Mouse (Mus musculus) hindbrain, embryonic 10.5 days (tissue): ENCODE results near the gene Mef2c. TPM values are rescaled to one million over a fixed set of nuclear protein-coding genes. Genes with fewer than 3 reads are reported as not detected.

Experiments used
- DNase-seq: peaks from one replicate; pipeline ENCODE4 v3.0.0-alpha.2; 2017; ENCODE audit warnings: low spot score
- H3K27ac ChIP-seq: fragments of 300-500 bp; sonication (generic); 2 replicates; pipeline ENCODE4 v1.5.1; 2016; ENCODE audit warnings: mild to moderate bottlenecking, moderate library complexity
- H3K27me3 ChIP-seq: fragments of 300-500 bp; sonication (generic); 2 replicates; pipeline ENCODE4 v1.6.1; 2016; ENCODE audit warnings: mild to moderate bottlenecking; ENCODE audit not compliant: poor library complexity, insufficient read depth, severe bottlenecking
- H3K36me3 ChIP-seq: fragments of 300-500 bp; sonication (generic); 2 replicates; pipeline ENCODE4 v1.6.1; 2016; ENCODE audit warnings: mild to moderate bottlenecking, moderate library complexity
- H3K4me1 ChIP-seq: fragments of 300-500 bp; sonication (generic); replicated peaks from 2 replicates; pipeline ENCODE4 v1.6.1; 2016; ENCODE audit warnings: mild to moderate bottlenecking
- H3K4me3 ChIP-seq: fragments of 300-500 bp; sonication (generic); 2 replicates; pipeline ENCODE4 v1.5.1; 2016; ENCODE audit warnings: mild to moderate bottlenecking, moderate library complexity
- H3K9me3 ChIP-seq: fragments of 300-500 bp; sonication (generic); 2 replicates; pipeline ENCODE4 v1.6.1; 2016; ENCODE audit warnings: mild to moderate bottlenecking, moderate library complexity
- WGBS: fragments of 180-500 bp; shearing (Covaris S2); methylation state at CpG from one replicate; pipeline ENCODE4 v1.1.7; 2016; 5-methylcytosine and 5-hydroxymethylcytosine counted together
- polyA plus RNA-seq: library from polyadenylated mRNA; unstranded; fragments of >200 nt; fragmentation: Nextera tagmentation; extraction: Ambion mirVana; gene quantifications from 2 replicates; pipeline ENCODE4 v1.2.1, GENCODE M21; 2016

Mef2c gene
- polyA plus RNA-seq, 1 experiment from 2014 or later: 17.3 TPM

DNA sequence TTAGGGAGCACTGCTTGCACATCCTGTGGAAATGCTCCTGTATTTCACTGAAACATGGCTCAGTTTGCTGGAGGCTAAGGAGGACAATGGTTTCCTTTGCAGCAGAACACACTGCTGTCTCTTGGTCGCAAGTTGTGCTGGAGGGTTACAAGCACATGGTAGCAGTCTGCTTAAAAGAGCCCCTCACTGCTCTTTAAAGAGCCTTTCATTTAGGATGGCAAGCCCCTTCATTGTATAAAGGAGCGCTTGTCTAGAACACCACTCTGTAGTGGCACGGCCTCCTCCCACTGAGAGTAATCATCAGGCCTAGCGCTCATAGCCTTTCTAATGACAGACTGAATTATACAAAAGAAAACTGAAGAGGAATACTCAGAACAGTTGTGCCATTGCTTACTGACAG lies 80.0 kb downstream of the Mef2c start:
- Histone ChIP-seq H3K27ac (no peak overlapping the region), H3K4me3 (no peak overlapping the region), H3K9me3 (no peaks in the 10 kb centered on the region), H3K4me1 (no peaks in the 10 kb centered on the region), H3K27me3 (no peaks in the 10 kb centered on the region), H3K36me3 (no peaks in the 10 kb centered on the region)
- WGBS: 58% methylated on average over 4 of the region's 4 CpGs
- DNase-seq: no peak

DNA sequence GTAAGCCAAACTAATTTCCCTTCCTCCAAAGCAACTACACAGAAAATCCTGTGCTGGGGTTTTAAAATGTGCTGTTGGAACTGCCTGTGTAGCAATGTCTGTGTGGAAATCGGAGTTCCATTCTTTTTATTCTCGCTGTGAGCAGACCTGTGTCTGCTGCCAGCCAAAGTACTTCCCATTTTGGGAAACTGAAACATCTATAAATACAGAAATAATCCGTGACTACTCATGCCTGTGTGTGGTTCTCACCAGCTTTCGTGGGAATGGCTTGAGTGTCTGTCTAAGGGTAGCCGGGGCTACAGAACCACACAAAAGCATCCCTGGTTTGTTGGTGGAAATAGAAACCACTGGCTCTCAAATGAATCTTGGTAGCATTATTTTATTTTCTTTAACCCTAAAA lies 81.5 kb downstream of the Mef2c start:
- Histone ChIP-seq H3K4me1 (no peaks in the 10 kb centered on the region), H3K27ac (no peak overlapping the region), H3K27me3 (no peaks in the 10 kb centered on the region), H3K9me3 (no peaks in the 10 kb centered on the region), H3K36me3 (no peaks in the 10 kb centered on the region), H3K4me3 (no peak overlapping the region)
- WGBS: 87% methylated on average over 5 of the region's 5 CpGs
- no peak for DNase-seq

DNA sequence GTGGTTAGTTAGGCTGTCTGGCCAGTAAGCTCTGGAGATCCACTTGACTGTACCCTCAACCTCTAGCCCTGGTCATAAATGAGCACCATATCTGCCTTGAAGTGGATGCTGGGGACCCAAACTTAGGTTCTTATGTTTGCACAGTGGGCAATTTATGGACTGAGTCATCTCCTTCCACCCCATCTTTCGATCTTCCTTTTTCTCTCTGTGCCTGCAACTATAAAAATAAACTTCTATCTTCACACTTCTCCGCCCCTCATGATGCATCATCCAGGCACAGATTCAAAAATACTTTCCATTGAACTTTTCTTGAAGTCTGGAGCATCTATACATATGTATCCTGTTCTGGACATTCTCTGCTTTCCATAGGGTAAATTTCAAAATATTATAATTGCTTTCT lies 84.4 kb downstream of the Mef2c start:
- H3K4me1 ChIP-seq: no peaks in the 10 kb centered on the region

DNA sequence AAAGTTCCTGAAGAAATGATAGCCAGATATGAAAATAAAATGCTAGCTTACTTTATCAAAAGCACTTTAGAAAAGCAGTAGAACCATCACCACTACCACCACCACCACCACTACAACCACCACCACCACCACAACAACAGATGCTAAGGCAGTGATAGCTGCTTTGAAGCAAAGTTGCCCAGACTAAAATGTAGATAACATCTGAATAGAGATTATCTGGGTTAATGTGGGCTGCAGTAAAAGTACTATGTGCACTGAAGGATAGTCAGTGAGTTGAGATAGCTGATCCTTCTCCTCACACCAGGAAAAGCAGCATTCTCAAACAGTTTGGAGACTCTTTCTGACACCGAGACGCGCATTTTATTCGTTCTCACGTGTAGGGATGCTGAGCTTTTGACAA lies 87.1 kb downstream of the Mef2c start:
- no peaks in the 10 kb centered on the region for H3K36me3 ChIP-seq
- no peak overlapping the region for H3K4me3 ChIP-seq
- no peak overlapping the region for H3K27ac ChIP-seq
- no peaks in the 10 kb centered on the region for H3K4me1 ChIP-seq
- no peaks in the 10 kb centered on the region for H3K27me3 ChIP-seq
- WGBS: 92% methylated on average over 5 of the region's 5 CpGs
- H3K9me3 ChIP-seq: no peaks in the 10 kb centered on the region
- DNase-seq: no peak

More for the DNA sequence above, 84.4 kb downstream of the Mef2c start:
- Histone ChIP-seq H3K4me3 (no peak overlapping the region), H3K27ac (no peak overlapping the region), H3K36me3 (no peaks in the 10 kb centered on the region), H3K27me3 (no peaks in the 10 kb centered on the region), H3K9me3 (no peaks in the 10 kb centered on the region)
- WGBS: 89% methylated on average over 2 of the region's 2 CpGs
- DNase-seq: no peak

DNA sequence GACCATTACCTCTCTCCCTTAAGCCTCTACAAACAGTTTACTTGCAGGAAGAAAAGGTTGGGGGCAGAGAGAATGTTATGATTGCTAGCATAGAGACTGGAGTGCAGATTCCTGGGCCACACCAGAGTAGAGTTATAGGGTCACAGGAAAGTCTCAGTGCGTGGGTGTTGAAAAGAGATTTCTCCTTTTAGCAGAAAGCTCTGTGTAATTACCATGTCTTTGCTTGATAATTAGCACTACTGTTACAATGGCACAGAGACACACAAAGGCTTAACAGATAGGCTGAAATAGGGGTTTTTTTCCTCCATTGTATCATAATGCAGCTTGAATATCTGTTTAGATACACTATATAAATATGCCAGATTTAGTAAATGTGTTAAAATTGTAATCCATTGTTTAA lies 91.6 kb downstream of the Mef2c start:
- Histone ChIP-seq H3K36me3 (no peaks in the 10 kb centered on the region), H3K9me3 (no peaks in the 10 kb centered on the region), H3K27ac (no peak overlapping the region), H3K4me1 (no peaks in the 10 kb centered on the region), H3K4me3 (no peak overlapping the region), H3K27me3 (no peaks in the 10 kb centered on the region)
- WGBS: 61% methylated on average over 1 of the region's 1 CpGs
- no peak for DNase-seq

DNA sequence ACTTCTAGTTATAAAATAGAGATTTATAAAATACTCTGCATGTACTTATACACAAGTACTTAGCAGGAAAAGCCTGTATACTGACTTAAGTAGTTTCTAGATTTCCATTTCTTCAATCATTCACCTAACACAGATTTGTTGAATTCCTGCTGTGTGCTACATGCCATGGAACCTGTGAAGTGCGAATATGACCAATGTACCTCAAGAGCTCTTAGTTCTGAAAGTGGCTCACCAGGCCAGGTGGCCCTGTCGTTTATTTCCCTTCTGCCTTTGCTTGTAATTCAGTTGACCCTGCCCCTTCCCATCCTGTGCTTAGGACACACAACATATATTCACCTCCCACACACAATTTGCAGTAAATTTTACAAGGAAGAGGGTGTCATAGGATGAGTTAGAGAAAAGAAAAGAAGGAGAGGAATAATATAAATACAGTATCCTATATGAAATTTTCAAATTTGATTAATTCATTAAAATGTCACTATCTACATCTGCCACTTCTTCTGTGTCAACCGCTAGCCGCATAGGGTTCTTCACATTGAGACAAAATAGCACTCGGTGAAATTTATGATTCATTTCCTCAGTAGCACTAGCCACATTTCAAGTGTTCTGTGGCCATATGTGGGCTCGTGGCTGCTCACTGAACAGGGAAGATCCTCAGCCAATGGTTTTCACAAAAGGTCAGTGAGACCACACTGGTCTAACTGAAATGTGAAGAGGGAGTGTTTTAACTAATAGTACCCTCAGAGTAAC lies 93.3 kb downstream of the Mef2c start:
- H3K36me3 ChIP-seq: no peaks in the 10 kb centered on the region
- WGBS: 90% methylated on average over 6 of the region's 6 CpGs
- no peaks in the 10 kb centered on the region for H3K27me3 ChIP-seq
- DNase-seq: no peak
- H3K9me3 ChIP-seq: no peaks in the 10 kb centered on the region
- no peak overlapping the region for H3K27ac ChIP-seq
- no peak overlapping the region for H3K4me3 ChIP-seq
- H3K4me1 ChIP-seq: no peaks in the 10 kb centered on the region

DNA sequence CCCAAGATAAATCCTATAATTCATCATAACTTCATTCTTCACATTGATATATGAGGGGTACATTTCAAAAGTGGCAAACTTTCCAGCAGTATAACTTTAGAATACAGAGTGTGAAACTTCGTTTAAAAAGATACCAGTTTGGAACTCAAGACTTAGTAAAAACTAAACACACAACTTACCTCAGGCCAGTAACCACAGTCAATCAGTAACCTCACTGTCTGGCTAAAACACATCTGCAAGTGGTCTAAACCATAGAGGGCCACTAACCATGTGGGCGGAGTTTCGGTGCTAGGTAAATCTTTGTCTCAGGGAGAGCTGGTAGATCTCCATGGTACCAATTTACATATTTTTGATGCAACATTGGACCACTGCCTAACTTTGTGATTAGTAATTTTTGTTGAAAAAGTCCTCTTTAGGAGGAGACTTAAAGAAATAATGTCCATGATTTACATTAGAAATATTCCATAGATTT lies 93.9 kb downstream of the Mef2c start:
- no peaks in the 10 kb centered on the region for H3K9me3 ChIP-seq
- DNase-seq: no peak
- H3K4me1 ChIP-seq: no peaks in the 10 kb centered on the region
- H3K27me3 ChIP-seq: no peaks in the 10 kb centered on the region
- H3K36me3 ChIP-seq: no peaks in the 10 kb centered on the region
- WGBS: 99% methylated on average over 3 of the region's 3 CpGs
- no peak overlapping the region for H3K4me3 ChIP-seq
- no peak overlapping the region for H3K27ac ChIP-seq

DNA sequence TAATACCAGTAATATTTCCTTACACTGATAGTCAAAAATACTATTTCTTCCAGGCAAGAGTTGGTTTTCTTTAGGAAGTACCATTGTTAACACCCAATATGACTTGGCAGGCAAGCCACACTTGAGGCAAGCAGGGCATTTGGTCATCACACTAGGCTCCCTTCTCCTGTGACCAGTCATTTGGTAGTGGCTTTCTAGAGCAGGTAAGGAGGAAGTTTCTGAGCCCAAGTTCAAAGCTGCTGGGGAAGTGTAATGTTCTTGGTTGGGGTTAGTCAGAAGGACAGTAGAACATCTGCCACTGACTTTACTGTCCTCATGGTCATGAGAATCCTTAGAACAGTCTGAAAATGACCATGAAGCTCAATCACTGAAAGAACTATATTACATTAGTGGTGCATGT lies 96.5 kb downstream of the Mef2c start:
- DNase-seq: no peak
- H3K9me3 ChIP-seq: no peaks in the 10 kb centered on the region
- H3K27me3 ChIP-seq: no peaks in the 10 kb centered on the region
- H3K36me3 ChIP-seq: no peaks in the 10 kb centered on the region
- no peak overlapping the region for H3K27ac ChIP-seq
- H3K4me3 ChIP-seq: no peak overlapping the region
- H3K4me1 ChIP-seq: peaks cover 11% of the 10 kb centered on the region

DNA sequence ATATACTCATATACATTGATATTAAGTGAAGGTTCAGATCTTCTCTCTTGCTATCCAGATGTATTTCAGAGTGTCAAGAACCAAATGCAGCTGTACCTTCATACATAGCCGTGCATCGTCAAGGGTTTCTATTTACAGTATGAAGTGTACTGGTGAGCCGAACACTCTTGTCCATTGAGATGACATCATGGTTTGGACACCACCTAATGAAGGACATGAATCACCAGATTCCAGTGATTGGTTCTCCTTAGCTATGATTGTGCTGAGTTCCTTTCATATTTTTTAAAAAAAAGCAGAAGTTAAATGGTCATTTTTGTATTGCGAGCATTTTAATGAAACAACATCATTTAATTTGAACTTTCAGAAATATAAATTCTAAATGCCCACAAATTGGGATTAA lies 97.9 kb downstream of the Mef2c start:
- 92% methylated on average over 4 of the region's 4 CpGs for WGBS
- Histone ChIP-seq H3K4me3 (no peak overlapping the region), H3K9me3 (no peaks in the 10 kb centered on the region), H3K27me3 (no peaks in the 10 kb centered on the region), H3K4me1 (peaks cover 11% of the 10 kb centered on the region), H3K27ac (no peak overlapping the region), H3K36me3 (no peaks in the 10 kb centered on the region)
- no peak for DNase-seq

DNA sequence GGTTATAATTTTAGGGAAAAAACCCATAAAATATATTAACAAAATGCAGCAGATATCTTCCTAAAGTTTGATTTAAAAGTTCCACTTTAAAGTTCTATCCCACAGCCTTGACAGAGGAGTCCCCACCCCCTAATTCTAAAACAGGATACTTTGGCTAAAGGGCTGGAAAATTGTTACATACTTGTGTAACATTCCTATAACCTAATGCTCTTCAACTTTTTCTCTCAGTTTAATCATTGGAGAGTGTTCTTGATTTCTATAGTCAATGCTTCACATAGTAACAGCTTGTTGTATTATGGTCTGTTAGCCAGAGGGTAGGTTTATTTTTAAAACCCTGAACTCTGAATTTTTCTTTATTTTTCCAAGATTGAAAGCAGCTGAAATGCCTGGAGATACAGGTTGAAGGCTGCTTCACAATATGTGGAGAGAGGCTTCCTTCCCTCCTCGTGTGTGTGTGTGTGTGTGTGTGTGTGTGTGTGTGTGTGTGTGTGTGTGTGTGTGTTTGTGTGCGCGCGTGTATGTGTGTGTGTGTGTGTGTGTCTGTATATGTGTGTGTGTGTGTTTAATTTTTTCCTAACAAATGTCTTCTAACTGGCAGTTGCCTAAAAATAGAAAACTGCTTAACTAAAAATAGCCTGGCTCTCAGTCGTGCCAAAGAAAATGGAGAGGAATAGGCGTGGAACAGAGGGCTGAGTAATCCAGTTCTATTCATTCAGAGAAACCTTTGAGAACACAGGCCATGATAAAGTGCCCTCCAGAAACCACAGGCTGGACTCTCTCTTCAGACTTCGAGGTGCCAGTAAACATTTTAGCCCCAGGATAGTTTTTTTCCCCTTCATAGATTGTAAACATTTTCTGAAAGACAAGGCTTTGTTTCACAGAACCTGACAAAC lies 99.8 kb downstream of the Mef2c start:
- 55% methylated on average over 7 of the region's 7 CpGs for WGBS
- no peak overlapping the region for H3K27ac ChIP-seq

DNA sequence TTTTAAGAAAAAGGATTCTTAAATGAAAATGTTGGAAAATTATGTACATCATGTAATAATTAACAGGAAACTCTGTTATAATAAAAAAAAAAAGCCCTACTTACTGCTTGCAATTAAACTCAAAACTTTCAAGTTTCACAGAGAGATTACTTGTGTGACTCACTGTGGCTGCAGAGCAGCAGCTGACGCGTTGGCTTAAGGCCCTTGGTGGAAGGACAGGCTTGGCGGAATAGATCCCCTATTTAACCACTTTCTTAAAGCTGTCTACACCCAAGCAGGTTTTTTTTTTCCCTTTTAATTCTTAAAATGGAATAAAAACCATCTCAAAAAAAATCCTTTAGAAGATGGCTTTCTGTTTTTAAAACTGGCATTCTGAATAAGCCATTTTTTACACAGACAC lies 100.5 kb downstream of the Mef2c start:
- Histone ChIP-seq H3K27ac (no peak overlapping the region), H3K27me3 (no peaks in the 10 kb centered on the region), H3K9me3 (no peaks in the 10 kb centered on the region), H3K36me3 (no peaks in the 10 kb centered on the region), H3K4me3 (no peak overlapping the region), H3K4me1 (peaks cover 16% of the 10 kb centered on the region)
- DNase-seq: no peak
- 55% methylated on average over 3 of the region's 3 CpGs for WGBS

More for the DNA sequence above, 99.8 kb downstream of the Mef2c start:
- no peaks in the 10 kb centered on the region for H3K9me3 ChIP-seq
- H3K4me1 ChIP-seq: peaks cover 11% of the 10 kb centered on the region
- no peaks in the 10 kb centered on the region for H3K27me3 ChIP-seq
- H3K36me3 ChIP-seq: no peaks in the 10 kb centered on the region
- no peak for DNase-seq
- no peak overlapping the region for H3K4me3 ChIP-seq

DNA sequence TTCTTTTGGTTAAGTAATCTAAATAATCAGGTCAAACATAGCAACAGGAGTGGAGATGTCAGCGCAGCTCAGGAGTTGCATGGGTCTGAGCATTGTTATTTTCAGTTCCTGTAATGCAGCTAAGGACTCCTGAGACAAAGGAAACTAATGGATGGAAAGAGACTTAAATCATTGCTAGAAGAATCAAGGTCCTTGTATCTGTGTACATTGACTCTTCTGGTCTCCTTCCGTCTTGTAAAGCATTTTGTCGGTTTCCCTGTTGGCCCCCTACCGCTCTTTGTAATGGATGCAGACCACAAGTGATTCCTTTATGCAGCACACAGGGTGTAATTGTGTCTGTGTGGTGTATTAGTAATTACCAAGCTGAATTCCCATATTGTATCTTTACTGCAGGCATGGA lies 101.0 kb downstream of the Mef2c start:
- no peaks in the 10 kb centered on the region for H3K36me3 ChIP-seq
- no peak overlapping the region for H3K4me3 ChIP-seq
- H3K27ac ChIP-seq: no peak overlapping the region
- no peak for DNase-seq
- H3K27me3 ChIP-seq: no peaks in the 10 kb centered on the region
- 40% methylated on average over 4 of the region's 4 CpGs for WGBS
- H3K9me3 ChIP-seq: no peaks in the 10 kb centered on the region
- peaks cover 16% of the 10 kb centered on the region for H3K4me1 ChIP-seq

DNA sequence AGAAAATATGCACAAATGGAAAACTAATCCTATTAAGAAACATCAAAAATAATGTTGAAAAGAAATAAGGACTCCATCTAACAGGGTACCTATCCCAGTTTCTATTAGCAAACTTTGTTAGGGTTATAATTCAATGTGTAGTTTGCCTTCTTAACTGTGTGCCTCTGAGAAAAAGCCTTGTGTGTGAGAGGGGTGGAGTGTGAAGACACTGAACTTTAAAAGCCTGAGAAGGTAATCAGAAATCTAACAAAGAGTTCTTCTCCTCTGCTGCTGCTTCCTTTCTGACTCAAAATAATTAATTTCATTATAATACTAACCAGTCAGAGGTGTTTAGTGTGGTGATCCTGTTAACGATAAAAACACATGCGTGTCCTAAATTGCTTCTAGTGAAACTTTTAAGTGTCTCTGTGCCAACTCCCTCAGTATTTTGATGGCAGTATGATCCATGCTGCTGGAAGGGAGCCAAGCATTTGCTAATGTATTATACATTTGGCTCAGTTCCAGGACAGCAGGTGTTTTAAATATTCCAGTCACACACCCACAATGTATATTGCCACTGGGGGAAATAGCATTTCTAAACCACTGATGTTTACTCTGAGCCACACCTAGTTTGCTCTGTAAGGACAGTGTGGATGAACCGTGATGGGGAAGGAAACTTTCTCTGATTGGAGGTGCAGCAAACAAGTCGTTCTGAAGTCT lies 104.2 kb downstream of the Mef2c start:
- no peaks in the 10 kb centered on the region for H3K36me3 ChIP-seq
- 77% methylated on average over 4 of the region's 4 CpGs for WGBS
- DNase-seq: no peak
- H3K4me3 ChIP-seq: no peak overlapping the region
- no peak overlapping the region for H3K27ac ChIP-seq
- H3K4me1 ChIP-seq: peaks cover 16% of the 10 kb centered on the region
- H3K27me3 ChIP-seq: no peaks in the 10 kb centered on the region
- no peaks in the 10 kb centered on the region for H3K9me3 ChIP-seq
